Mouse (Mus musculus) forebrain, postnatal 0 days (tissue): ENCODE measurements around the gene Ccl11. TPM values are rescaled to one million over a fixed set of nuclear protein-coding genes. Genes with fewer than 3 reads are reported as not detected.

Experiments
- ATAC-seq: fragments of 200-750 bp; cut with Nextera tagmentation; 2 replicates; pipeline ENCODE4 v1.8.0; 2017; ENCODE audit warnings: mild to moderate bottlenecking, moderate library complexity
- DNase-seq: peaks from one replicate; pipeline ENCODE4 v3.0.0-alpha.2; 2015
- H3K27ac ChIP-seq: fragments of 300-500 bp; sonication (generic); 2 replicates; pipeline ENCODE4 v1.5.1; 2014; ENCODE audit warnings: low read depth, mild to moderate bottlenecking, antibody characterized with exemption, low read length, moderate library complexity, mixed read lengths
- H3K27me3 ChIP-seq: fragments of 300-500 bp; sonication (generic); 2 replicates; pipeline ENCODE4 v1.6.1; 2014; ENCODE audit warnings: mild to moderate bottlenecking, low read length, mixed read lengths; ENCODE audit not compliant: insufficient read depth
- H3K36me3 ChIP-seq: fragments of 300-500 bp; sonication (generic); 2 replicates; pipeline ENCODE4 v1.6.1; 2014; ENCODE audit warnings: mild to moderate bottlenecking, moderate library complexity; ENCODE audit not compliant: insufficient read depth
- H3K4me1 ChIP-seq: fragments of 300-500 bp; sonication (generic); 2 replicates; pipeline ENCODE4 v1.6.1; 2014; ENCODE audit warnings: antibody characterized with exemption; ENCODE audit not compliant: insufficient read depth
- H3K4me2 ChIP-seq: fragments of 300-500 bp; sonication (generic); 2 replicates; pipeline ENCODE4 v1.6.1; 2014; ENCODE audit warnings: low read depth, mild to moderate bottlenecking, moderate library complexity
- H3K4me3 ChIP-seq: fragments of 300-500 bp; sonication (generic); 2 replicates; pipeline ENCODE4 v1.5.1; 2014; ENCODE audit warnings: low read depth, low read length, mixed read lengths
- H3K9ac ChIP-seq: fragments of 300-500 bp; sonication (generic); 2 replicates; pipeline ENCODE4 v1.6.1; 2014; ENCODE audit warnings: mild to moderate bottlenecking
- H3K9me3 ChIP-seq: fragments of 300-500 bp; sonication (generic); 2 replicates; pipeline ENCODE4 v1.6.1; 2016; ENCODE audit warnings: low read length
- CTCF ChIP-seq: sonication (generic); IDR thresholded peaks from 2 replicates; pipeline ENCODE4 v1.5.1; 2016; ENCODE audit warnings: antibody characterized with exemption, control low read depth, low read depth
- WGBS: fragments of 180-500 bp; shearing (Covaris S2); extraction: QIAGEN DNeasy Blood & Tissue Kit; methylation state at CpG from one replicate; pipeline ENCODE4 v1.1.7; 2014; 5-methylcytosine and 5-hydroxymethylcytosine counted together
- polyA plus RNA-seq: library from polyadenylated mRNA; unstranded; fragments of >200 nt; fragmentation: Nextera tagmentation; extraction: Ambion mirVana; gene quantifications from 2 replicates; pipeline ENCODE4 v1.2.1, GENCODE M21; 2015
- total RNA-seq: library from RNA; depleted of rRNA; stranded (reverse); fragments of >200 nt; gene quantifications from 2 replicates; pipeline ENCODE4 v1.2.3, GENCODE M21; 2014

Ccl11 gene
- total and polyA plus RNA-seq, 2 experiments from 2014 or later, result 0.15 TPM; not detected in 1

GRCm38 (mm10) chr11:82072984-82073383 lies 15.4 kb downstream of the Ccl11 start:
- Histone ChIP-seq H3K27me3 (no peaks in the 10 kb centered on the region), H3K9ac (no peak overlapping the region), H3K36me3 (no peaks in the 10 kb centered on the region), H3K4me3 (no peak overlapping the region), H3K4me1 (no peaks in the 10 kb centered on the region), H3K9me3 (no peaks in the 10 kb centered on the region), H3K4me2 (no peak overlapping the region), H3K27ac (no peak overlapping the region)
- no peak for DNase-seq
- no peak for TF ChIP-seq CTCF
- no peak for ATAC-seq
- WGBS, result 84% methylated on average over 3 of the region's 3 CpGs

GRCm38 (mm10) chr11:82073686-82074085 lies 16.1 kb downstream of the Ccl11 start:
- no peaks in the 10 kb centered on the region for H3K4me1 ChIP-seq
- no peaks in the 10 kb centered on the region for H3K36me3 ChIP-seq
- no peak overlapping the region for H3K4me2 ChIP-seq
- H3K27me3 ChIP-seq, result no peaks in the 10 kb centered on the region
- no peak overlapping the region for H3K27ac ChIP-seq
- H3K9ac ChIP-seq, result no peak overlapping the region
- no peaks in the 10 kb centered on the region for H3K9me3 ChIP-seq
- ATAC-seq, result no peak
- TF ChIP-seq CTCF, result no peak
- no peak for DNase-seq
- 77% methylated on average over 3 of the region's 3 CpGs for WGBS
- H3K4me3 ChIP-seq, result no peak overlapping the region

DNA sequence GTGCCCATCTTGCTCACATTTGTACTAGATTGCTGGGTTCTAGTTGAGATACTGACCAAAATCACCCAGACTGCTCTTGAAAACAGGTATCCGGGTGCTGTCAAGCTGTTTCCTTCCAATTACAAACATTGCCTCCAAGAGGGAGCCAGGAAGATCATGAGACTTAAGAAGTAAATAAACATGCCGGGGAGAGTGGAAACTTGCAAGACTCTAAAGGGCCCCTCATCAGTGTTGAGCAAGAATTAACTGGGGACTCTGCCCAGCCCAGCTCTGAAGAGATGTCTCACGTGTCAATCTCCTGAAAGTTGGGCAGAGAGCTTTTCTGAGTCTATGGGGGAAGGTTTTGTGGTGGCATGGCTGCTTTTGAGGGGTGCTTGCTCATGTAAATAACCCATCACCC lies 19.4 kb downstream of the Ccl11 start:
- Histone ChIP-seq H3K36me3 (no peaks in the 10 kb centered on the region), H3K4me3 (no peak overlapping the region), H3K4me1 (no peaks in the 10 kb centered on the region), H3K27me3 (no peaks in the 10 kb centered on the region), H3K9ac (no peak overlapping the region), H3K9me3 (no peaks in the 10 kb centered on the region), H3K4me2 (no peak overlapping the region), H3K27ac (no peak overlapping the region)
- WGBS, result 70% methylated on average over 3 of the region's 3 CpGs
- TF ChIP-seq CTCF, result no peak
- no peak for DNase-seq
- ATAC-seq, result no peak

- no peaks in the 10 kb centered on the region for H3K9me3 ChIP-seq
- no peaks in the 10 kb centered on the region for H3K4me1 ChIP-seq
- no peaks in the 10 kb centered on the region for H3K36me3 ChIP-seq
- DNase-seq (no peak), ATAC-seq (no peak)
- no peaks in the 10 kb centered on the region for H3K27me3 ChIP-seq
- no peak overlapping the region for H3K27ac ChIP-seq
- H3K4me2 ChIP-seq, result no peak overlapping the region
- no peak overlapping the region for H3K4me3 ChIP-seq
- H3K9ac ChIP-seq, result no peak overlapping the region
- TF ChIP-seq CTCF, result no peak
Observed at GRCm38 (mm10) chr11:82078136-82078730, 20.6 kb downstream of the Ccl11 start.

- Histone ChIP-seq H3K36me3 (no peaks in the 10 kb centered on the region), H3K4me2 (no peak overlapping the region), H3K4me3 (no peak overlapping the region), H3K27ac (no peak overlapping the region), H3K9ac (no peak overlapping the region), H3K9me3 (no peaks in the 10 kb centered on the region), H3K27me3 (no peaks in the 10 kb centered on the region), H3K4me1 (no peaks in the 10 kb centered on the region)
- 74% methylated on average over 3 of the region's 3 CpGs for WGBS
- ATAC-seq, result no peak
- TF ChIP-seq CTCF, result no peak
- DNase-seq, result no peak
Observed at GRCm38 (mm10) chr11:82080865-82081264, 23.2 kb downstream of the Ccl11 start.

GRCm38 (mm10) chr11:82084360-82084759 lies 26.7 kb downstream of the Ccl11 start:
- Histone ChIP-seq H3K4me1 (no peaks in the 10 kb centered on the region), H3K36me3 (no peaks in the 10 kb centered on the region), H3K27me3 (no peaks in the 10 kb centered on the region), H3K4me3 (no peak overlapping the region), H3K27ac (no peak overlapping the region), H3K9me3 (no peaks in the 10 kb centered on the region), H3K9ac (no peak overlapping the region), H3K4me2 (no peak overlapping the region)
- WGBS, result 85% methylated on average over 3 of the region's 3 CpGs
- no peak for ATAC-seq
- no peak for TF ChIP-seq CTCF
- no peak for DNase-seq

- no peaks in the 10 kb centered on the region for H3K36me3 ChIP-seq
- H3K4me2 ChIP-seq, result no peak overlapping the region
- 88% methylated on average over 10 of the region's 10 CpGs for WGBS
- no peaks in the 10 kb centered on the region for H3K9me3 ChIP-seq
- no peak overlapping the region for H3K4me3 ChIP-seq
- ATAC-seq (no peak), DNase-seq (no peak)
- no peak overlapping the region for H3K27ac ChIP-seq
- H3K4me1 ChIP-seq, result no peaks in the 10 kb centered on the region
- H3K9ac ChIP-seq, result no peak overlapping the region
- H3K27me3 ChIP-seq, result no peaks in the 10 kb centered on the region
- TF ChIP-seq CTCF, result no peak
Observed at GRCm38 (mm10) chr11:82099511-82100323, 42.1 kb downstream of the Ccl11 start.
